Mouse (Mus musculus): Measurements from ENCODE around the gene Tomm40l. TPM values are rescaled to one million over a fixed set of nuclear protein-coding genes. Genes with fewer than 3 reads are reported as not detected.

Gene Tomm40l
- polyA plus RNA-seq, 1 experiment from 2014 or later = 35.4 TPM

- no peak for ATAC-seq (ENCODE audit: low FRiP score)
- no peak overlapping the region for H3K4me3 ChIP-seq
- no peak overlapping the region for H3K27ac ChIP-seq
- H3K4me2 ChIP-seq = no peak overlapping the region
- no peaks in the 10 kb centered on the region for H3K9me3 ChIP-seq
- 75% methylated on average over 3 of the region's 3 CpGs for WGBS
- no peaks in the 10 kb centered on the region for H3K27me3 ChIP-seq
- no peak overlapping the region for H3K9ac ChIP-seq
- peaks cover 6% of the 10 kb centered on the region; the same call in 1 of the 2 replicates for H3K4me1 ChIP-seq (replicated peaks)
- H3K36me3 ChIP-seq = no peaks in the 10 kb centered on the region
These were observed 38.7 kb downstream of the Tomm40l start for GRCm38 (mm10) chr1:171183620-171184019.

DNA sequence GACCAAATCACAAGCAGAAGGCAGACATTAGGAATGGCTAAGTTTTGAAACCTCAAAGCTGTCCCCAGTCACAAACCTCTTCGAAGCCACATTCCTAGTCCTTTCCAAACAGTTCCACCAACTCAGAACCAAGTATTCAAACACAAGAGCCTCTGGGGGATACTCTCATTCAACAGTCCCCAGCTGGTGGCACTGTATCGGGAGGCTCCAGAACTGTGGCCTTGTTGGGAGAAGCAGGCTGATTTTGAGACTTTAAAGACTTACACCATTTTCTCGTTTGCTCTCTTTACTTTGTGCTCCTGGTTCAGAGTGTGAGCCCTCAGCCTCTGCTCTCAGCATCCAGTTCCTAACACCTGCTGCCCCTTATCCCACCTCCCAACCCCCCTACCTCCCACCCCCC is 39.3 kb downstream of the Tomm40l start:
- no peak overlapping the region for H3K9ac ChIP-seq
- H3K27me3 ChIP-seq = no peaks in the 10 kb centered on the region
- H3K9me3 ChIP-seq = no peaks in the 10 kb centered on the region
- WGBS = 77% methylated on average over 3 of the region's 3 CpGs
- H3K36me3 ChIP-seq = no peaks in the 10 kb centered on the region
- H3K4me2 ChIP-seq = no peak overlapping the region
- peaks cover under 1% of the 10 kb centered on the region; the same call in 1 of the 2 replicates for H3K4me1 ChIP-seq (replicated peaks)
- H3K4me3 ChIP-seq = no peak overlapping the region
- no peak overlapping the region for H3K27ac ChIP-seq
- no peak for ATAC-seq (ENCODE audit: low FRiP score)

DNA sequence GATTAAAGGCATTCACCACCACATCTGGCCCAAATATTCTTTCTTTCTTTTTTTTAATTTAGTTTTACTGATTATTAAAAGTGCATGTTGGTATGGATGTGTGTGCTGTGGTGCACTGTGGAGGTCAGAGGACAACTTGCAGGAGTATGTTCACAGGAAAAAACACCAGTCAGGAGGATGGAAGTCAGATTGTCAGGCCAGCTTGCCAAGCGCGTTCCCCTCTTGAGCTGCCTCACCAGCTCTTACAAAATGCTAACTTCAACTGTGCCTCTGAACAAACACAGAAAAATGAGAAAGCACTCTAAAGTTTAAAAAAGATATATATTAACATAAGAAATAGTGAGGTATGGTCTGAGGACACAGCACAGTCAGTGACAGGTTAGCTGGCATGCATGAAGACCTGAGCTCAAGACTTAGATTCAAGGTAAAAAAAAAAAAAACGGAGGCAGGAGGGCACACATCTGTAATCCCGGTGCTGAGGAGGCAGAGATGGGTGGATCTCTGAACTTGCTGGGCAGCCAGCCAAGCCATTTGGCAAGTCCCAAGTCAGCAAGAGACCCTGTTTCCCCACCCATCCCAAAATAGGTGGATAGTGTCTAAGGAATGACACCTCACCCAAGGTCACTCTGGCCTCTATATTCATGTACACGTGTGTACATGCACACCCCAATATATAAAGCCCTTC is 42.7 kb downstream of the Tomm40l start:
- H3K4me2 ChIP-seq = no peak overlapping the region
- no peak overlapping the region for H3K27ac ChIP-seq
- WGBS = 79% methylated on average over 5 of the region's 5 CpGs
- no peak overlapping the region for H3K4me3 ChIP-seq
- no peaks in the 10 kb centered on the region for H3K27me3 ChIP-seq
- ATAC-seq (ENCODE audit: low FRiP score) = no peak
- H3K4me1 ChIP-seq (replicated peaks) = no peaks in the 10 kb centered on the region
- no peaks in the 10 kb centered on the region for H3K9me3 ChIP-seq
- H3K9ac ChIP-seq = no peak overlapping the region
- no peaks in the 10 kb centered on the region for H3K36me3 ChIP-seq

DNA sequence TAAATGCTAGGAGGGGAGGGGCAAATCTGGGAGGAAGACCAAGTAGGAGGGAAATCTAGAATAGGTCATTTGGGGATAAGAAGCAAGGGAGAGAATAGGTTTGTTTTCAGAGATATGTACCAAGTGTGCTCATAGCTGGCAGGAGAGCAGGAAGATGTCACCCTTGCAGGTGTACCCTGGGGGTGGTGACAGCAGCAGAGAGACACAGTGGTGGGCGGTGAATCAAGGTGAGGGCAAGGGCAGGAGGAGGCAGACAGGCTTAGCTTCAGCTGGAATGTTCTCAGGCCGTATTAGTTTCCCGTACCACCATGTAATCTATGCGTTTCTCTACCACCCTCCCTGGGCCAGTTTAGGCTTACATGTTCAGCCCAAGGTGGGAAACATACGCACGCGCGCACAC is 49.5 kb downstream of the Tomm40l start:
- Histone ChIP-seq H3K27me3 (no peaks in the 10 kb centered on the region), H3K36me3 (no peaks in the 10 kb centered on the region), H3K9ac (no peak overlapping the region), H3K4me2 (no peak overlapping the region), H3K9me3 (no peaks in the 10 kb centered on the region), H3K4me3 (no peak overlapping the region), H3K4me1 (replicated peaks) (no peaks in the 10 kb centered on the region), H3K27ac (no peak overlapping the region)
- WGBS = 96% methylated on average over 8 of the region's 8 CpGs
- ATAC-seq (ENCODE audit: low FRiP score) = no peak

DNA sequence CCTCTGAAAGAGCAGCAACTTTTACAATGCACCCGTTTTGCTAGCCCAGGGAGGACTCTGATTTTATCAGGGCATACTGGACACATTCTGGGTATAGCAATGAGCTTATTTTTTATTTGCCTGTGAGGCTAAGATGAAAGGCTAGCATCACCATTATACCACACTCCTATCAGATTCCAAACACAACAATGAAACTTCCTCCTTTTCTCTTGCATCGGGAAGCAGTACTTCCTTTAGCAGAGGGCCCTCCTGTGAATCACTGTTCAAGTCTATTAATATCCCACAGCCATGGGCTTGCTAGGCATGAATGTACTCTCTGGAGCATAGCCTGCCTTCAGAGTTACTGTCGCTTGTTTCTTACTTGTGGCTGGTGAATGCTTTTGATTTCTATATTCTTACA is 51.2 kb downstream of the Tomm40l start:
- H3K27ac ChIP-seq = no peak overlapping the region
- no peaks in the 10 kb centered on the region for H3K4me1 ChIP-seq (replicated peaks)
- H3K27me3 ChIP-seq = no peaks in the 10 kb centered on the region
- no peak overlapping the region for H3K4me3 ChIP-seq
- H3K36me3 ChIP-seq = no peaks in the 10 kb centered on the region
- ATAC-seq (ENCODE audit: low FRiP score) = no peak
- WGBS = 61% methylated on average over 3 of the region's 3 CpGs
- H3K9ac ChIP-seq = no peak overlapping the region
- H3K9me3 ChIP-seq = no peaks in the 10 kb centered on the region
- H3K4me2 ChIP-seq = no peak overlapping the region

DNA sequence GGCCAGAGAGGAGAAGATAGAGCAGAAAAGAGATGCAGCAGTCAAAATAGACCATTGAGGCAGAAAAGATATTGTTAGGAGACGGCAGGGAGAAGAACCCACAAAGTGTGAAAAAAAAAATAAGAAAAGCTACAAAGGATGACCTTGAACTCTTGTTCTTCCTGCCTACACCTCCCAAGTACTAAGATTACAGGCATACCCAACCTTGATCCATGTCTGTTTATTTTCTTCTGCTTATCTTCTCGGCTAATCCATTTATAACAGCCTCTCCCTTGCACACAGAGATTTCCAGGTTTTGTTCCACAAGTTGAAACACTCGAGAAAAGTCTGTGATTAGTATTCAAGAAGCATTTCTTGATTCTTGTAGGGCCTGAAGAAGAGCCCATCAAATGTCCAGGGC is 52.4 kb downstream of the Tomm40l start:
- Histone ChIP-seq H3K9me3 (no peaks in the 10 kb centered on the region), H3K36me3 (no peaks in the 10 kb centered on the region)
- WGBS = 78% methylated on average over 3 of the region's 3 CpGs

DNA sequence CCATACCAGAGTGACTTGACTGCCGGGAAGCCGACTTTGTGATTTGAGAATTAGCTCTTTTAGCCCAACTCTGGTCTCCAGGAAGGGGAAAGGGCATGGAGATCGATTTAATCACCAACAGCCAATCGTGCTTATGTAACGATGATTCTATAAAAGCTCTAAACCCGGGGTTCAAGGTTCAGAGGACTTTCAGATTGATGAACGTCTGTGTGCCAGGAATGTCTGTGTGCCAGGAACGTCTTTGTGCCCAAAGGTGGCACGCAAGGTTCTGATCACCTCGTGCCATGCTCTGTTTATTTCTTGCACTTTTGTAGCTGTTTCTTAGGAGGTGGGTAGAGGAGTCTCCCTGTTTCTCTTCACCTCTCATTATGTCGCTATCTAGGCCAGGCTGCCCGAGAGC is 53.4 kb downstream of the Tomm40l start:
- no peak overlapping the region for H3K4me3 ChIP-seq
- 89% methylated on average over 12 of the region's 12 CpGs for WGBS
- H3K9ac ChIP-seq = no peak overlapping the region
- no peak overlapping the region for H3K27ac ChIP-seq
- no peak overlapping the region for H3K4me2 ChIP-seq
- no peaks in the 10 kb centered on the region for H3K4me1 ChIP-seq (replicated peaks)
- no peaks in the 10 kb centered on the region for H3K36me3 ChIP-seq
- no peaks in the 10 kb centered on the region for H3K9me3 ChIP-seq
- H3K27me3 ChIP-seq = no peaks in the 10 kb centered on the region
- no peak for ATAC-seq (ENCODE audit: low FRiP score)

More for the DNA sequence above, 52.4 kb downstream of the Tomm40l start:
- H3K4me1 ChIP-seq (replicated peaks) = no peaks in the 10 kb centered on the region
- no peak overlapping the region for H3K27ac ChIP-seq
- H3K4me3 ChIP-seq = no peak overlapping the region
- H3K27me3 ChIP-seq = no peaks in the 10 kb centered on the region
- no peak overlapping the region for H3K4me2 ChIP-seq
- ATAC-seq (ENCODE audit: low FRiP score) = no peak
- H3K9ac ChIP-seq = no peak overlapping the region

Other genes with a start within 250 kb of the Tomm40l start
- 0.32 and 0.61 TPM in 2 replicates for gene Fcgr2b, start 246.0 kb downstream of the Tomm40l start, polyA plus RNA-seq (2015; fragmentation: Nextera tagmentation; extraction: Ambion mirVana)
- gene Fcgr4, start 203.6 kb downstream of the Tomm40l start, polyA plus RNA-seq (2015; fragmentation: Nextera tagmentation; extraction: Ambion mirVana) = 0.31 TPM in 2 replicates
- 8.1 and 10.0 TPM in 2 replicates for gene Fcgr3, start 157.6 kb downstream of the Tomm40l start, polyA plus RNA-seq (2015; fragmentation: Nextera tagmentation; extraction: Ambion mirVana)
- 9.4 and 18.4 TPM in 2 replicates for gene Cfap126, start 108.6 kb downstream of the Tomm40l start, polyA plus RNA-seq (2015; fragmentation: Nextera tagmentation; extraction: Ambion mirVana)
- gene Sdhc, start 71.9 kb downstream of the Tomm40l start, polyA plus RNA-seq (2015; fragmentation: Nextera tagmentation; extraction: Ambion mirVana) = 256 and 259 TPM in 2 replicates
- 4.9 and 7.9 TPM in 2 replicates for gene Mpz, start 71.8 kb downstream of the Tomm40l start, polyA plus RNA-seq (2015; fragmentation: Nextera tagmentation; extraction: Ambion mirVana)
- gene Pcp4l1, start 26.2 kb downstream of the Tomm40l start, polyA plus RNA-seq (2015; fragmentation: Nextera tagmentation; extraction: Ambion mirVana) = 25.1 and 44.1 TPM in 2 replicates
- gene Nr1i3, start 8.5 kb downstream of the Tomm40l start, polyA plus RNA-seq (2015; fragmentation: Nextera tagmentation; extraction: Ambion mirVana) = 0.32 and 0.48 TPM in 2 replicates
- 4.4 and 6.0 TPM in 2 replicates for gene Apoa2, start 2.5 kb upstream of the Tomm40l start, polyA plus RNA-seq (2015; fragmentation: Nextera tagmentation; extraction: Ambion mirVana)
- 29.4 and 33.8 TPM in 2 replicates for gene Fcer1g, start 11.9 kb upstream of the Tomm40l start, polyA plus RNA-seq (2015; fragmentation: Nextera tagmentation; extraction: Ambion mirVana)
- gene Adamts4, start 27.9 kb upstream of the Tomm40l start, polyA plus RNA-seq (2015; fragmentation: Nextera tagmentation; extraction: Ambion mirVana) = 4.9 and 5.0 TPM in 2 replicates
- gene Ndufs2, start 28.9 kb upstream of the Tomm40l start, polyA plus RNA-seq (2015; fragmentation: Nextera tagmentation; extraction: Ambion mirVana) = 222 and 228 TPM in 2 replicates
- gene B4galt3, start 47.8 kb upstream of the Tomm40l start, polyA plus RNA-seq (2015; fragmentation: Nextera tagmentation; extraction: Ambion mirVana) = 105 and 110 TPM in 2 replicates
- 45.0 and 51.1 TPM in 2 replicates for gene Ppox, start 58.7 kb upstream of the Tomm40l start, polyA plus RNA-seq (2015; fragmentation: Nextera tagmentation; extraction: Ambion mirVana)
- 106 and 107 TPM in 2 replicates for gene Usp21, start 65.5 kb upstream of the Tomm40l start, polyA plus RNA-seq (2015; fragmentation: Nextera tagmentation; extraction: Ambion mirVana)
- 125 and 128 TPM in 2 replicates for gene Ufc1, start 72.5 kb upstream of the Tomm40l start, polyA plus RNA-seq (2015; fragmentation: Nextera tagmentation; extraction: Ambion mirVana)
- gene Dedd, start 106.6 kb upstream of the Tomm40l start, polyA plus RNA-seq (2015; fragmentation: Nextera tagmentation; extraction: Ambion mirVana) = 51.6 and 52.3 TPM in 2 replicates
- gene Nit1, start 123.1 kb upstream of the Tomm40l start, polyA plus RNA-seq (2015; fragmentation: Nextera tagmentation; extraction: Ambion mirVana) = 54.8 and 59.7 TPM in 2 replicates
- gene Pfdn2, start 123.2 kb upstream of the Tomm40l start, polyA plus RNA-seq (2015; fragmentation: Nextera tagmentation; extraction: Ambion mirVana) = 164 and 169 TPM in 2 replicates
- gene Klhdc9, start 138.3 kb upstream of the Tomm40l start, polyA plus RNA-seq (2015; fragmentation: Nextera tagmentation; extraction: Ambion mirVana) = 2.8 and 3.3 TPM in 2 replicates
- 1.4 and 1.7 TPM in 2 replicates for gene Nectin4, start 147.6 kb upstream of the Tomm40l start, polyA plus RNA-seq (2015; fragmentation: Nextera tagmentation; extraction: Ambion mirVana)
- 1.00 and 1.0 TPM in 2 replicates for gene Arhgap30, start 166.4 kb upstream of the Tomm40l start, polyA plus RNA-seq (2015; fragmentation: Nextera tagmentation; extraction: Ambion mirVana)
- 202 and 209 TPM in 2 replicates for gene Usf1, start 188.8 kb upstream of the Tomm40l start, polyA plus RNA-seq (2015; fragmentation: Nextera tagmentation; extraction: Ambion mirVana)
- gene Tstd1, start 196.4 kb upstream of the Tomm40l start, polyA plus RNA-seq (2015; fragmentation: Nextera tagmentation; extraction: Ambion mirVana) = 10.0 and 11.7 TPM in 2 replicates
- gene F11r, start 215.0 kb upstream of the Tomm40l start, polyA plus RNA-seq (2015; fragmentation: Nextera tagmentation; extraction: Ambion mirVana) = 12.2 and 13.3 TPM in 2 replicates

Data from hindbrain, embryonic 13.5 days (tissue).